Comparison of ENCODE assay signal across 9 mouse cellular contexts in the genomic region with DNA sequence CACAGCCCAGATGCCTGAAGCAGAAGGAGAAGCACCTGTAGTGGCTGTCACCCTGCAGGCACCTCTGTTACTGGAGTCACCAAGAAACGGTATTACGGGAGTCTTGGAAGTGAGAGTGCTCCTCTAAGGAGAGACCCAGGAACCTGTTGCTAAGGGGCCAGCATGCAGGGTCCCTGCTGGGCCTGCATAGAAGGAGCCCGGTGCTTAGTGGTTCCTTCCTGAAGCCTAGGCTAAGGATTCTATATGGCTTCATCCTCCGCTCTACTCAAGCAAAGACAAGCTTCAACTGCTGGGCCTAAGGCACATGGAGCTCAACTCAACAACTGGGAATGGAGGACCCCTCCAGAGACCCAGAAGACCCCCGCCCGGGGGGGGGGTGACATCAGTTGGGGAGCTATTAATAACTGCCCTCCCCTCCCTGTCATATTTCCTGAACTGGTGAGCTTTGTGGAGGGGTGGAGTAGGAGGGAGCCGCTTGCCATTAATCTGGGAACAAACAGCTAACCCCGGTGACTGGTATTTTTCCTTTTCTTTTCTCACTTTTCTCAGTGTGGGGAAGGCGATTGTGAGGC. TPM values are rescaled to one million over a fixed set of nuclear protein-coding genes. Genes with fewer than 3 reads are reported as not detected.
DNase-seq lines count a peak whose midpoint lies in the region; ATAC-seq and TF ChIP-seq lines count a peak whose summit lies in the region.
"Had no signal": no experiment of that assay in that cellular context is flagged by ENCODE, and none has a peak within 500 bp of the region (broad histone marks: within the 10 kb centered on the region; RNA-seq: fewer than 3 reads in every experiment).

No protein-coding gene starts in this region.

- no peak overlapping the region for H3K4me3 ChIP-seq in ES-Bruce4 (ENCODE audit: low read depth, low read length)
- peak overlapping the region; percentile 58 for H3K4me3 ChIP-seq in hindbrain, embryonic 10.5 days
- H3K4me3 ChIP-seq in midbrain, embryonic 14.5 days (replicated peaks; ENCODE audit: low read depth, low read length) = no peak overlapping the region
- H3K4me3 ChIP-seq in thymus, adult 2 months (ENCODE audit: control insufficient read depth, insufficient read depth, low read length) = no peak overlapping the region

- H3K9ac ChIP-seq in ES-Bruce4 (ENCODE audit: low read depth, poor library complexity, severe bottlenecking) = 0 out of 2 replicates have a peak overlapping the region, but pooled peaks have one; percentile 61
- H3K9ac ChIP-seq in midbrain, embryonic 14.5 days (replicated peaks; ENCODE audit: low read length) = no peak overlapping the region

- TF ChIP-seq POLR2A in ES-Bruce4 (IDR thresholded peaks at IDR 0.05; ENCODE audit: insufficient read depth, low read length) = no peak
- no peak for TF ChIP-seq POLR2A in thymus, adult 2 months (IDR thresholded peaks at IDR 0.05; ENCODE audit: control insufficient read depth, extremely low read depth, insufficient read depth, low read length, poor library complexity)

- no peak for TF ChIP-seq EP300 in ES-Bruce4 (IDR thresholded peaks at IDR 0.05; ENCODE audit: insufficient read depth, low read depth, low read length)

- no peaks in the 10 kb centered on the region for H3K9me3 ChIP-seq in ES-Bruce4 (replicated peaks; ENCODE audit: control insufficient read depth, insufficient read depth, low read length, poor library complexity, severe bottlenecking)
- H3K9me3 ChIP-seq in hindbrain, embryonic 10.5 days = no peaks in the 10 kb centered on the region
- no peaks in the 10 kb centered on the region for H3K9me3 ChIP-seq in midbrain, embryonic 14.5 days (ENCODE audit: control insufficient read depth, low read length)
- H3K9me3 ChIP-seq: G1E had no signal

- no peaks in the 10 kb centered on the region for H3K36me3 ChIP-seq in ES-Bruce4 (ENCODE audit: control insufficient read depth, insufficient read depth, low read length, poor library complexity, severe bottlenecking)
- no peaks in the 10 kb centered on the region for H3K36me3 ChIP-seq in hindbrain, embryonic 10.5 days
- H3K36me3 ChIP-seq in midbrain, embryonic 14.5 days (ENCODE audit: control insufficient read depth, insufficient read depth, low read length) = no peaks in the 10 kb centered on the region
- no peaks in the 10 kb centered on the region for H3K36me3 ChIP-seq in thymus, adult 2 months (ENCODE audit: control insufficient read depth, insufficient read depth, low read length)
- H3K36me3 ChIP-seq: G1E had no signal

- peak; percentile 13 for ATAC-seq in midbrain, embryonic 14.5 days (ENCODE audit: low FRiP score, low TSS enrichment)

- no peak overlapping the region for H3K27ac ChIP-seq in ES-Bruce4 (ENCODE audit: insufficient read depth, low read length)
- peak overlapping the region; percentile 96 for H3K27ac ChIP-seq in hindbrain, embryonic 10.5 days
- H3K27ac ChIP-seq in midbrain, embryonic 14.5 days (replicated peaks; ENCODE audit: low read depth, low read length) = peak overlapping the region; percentile 73
- no peak overlapping the region for H3K27ac ChIP-seq in thymus, adult 2 months (ENCODE audit: control insufficient read depth, insufficient read depth, low read length)

- peaks cover 8% of the 10 kb centered on the region for H3K4me1 ChIP-seq in ES-Bruce4 (ENCODE audit: control insufficient read depth, insufficient read depth, low read length)
- peaks cover 78% of the 10 kb centered on the region for H3K4me1 ChIP-seq in hindbrain, embryonic 10.5 days (replicated peaks)
- peaks cover 50% of the 10 kb centered on the region for H3K4me1 ChIP-seq in midbrain, embryonic 14.5 days (ENCODE audit: control insufficient read depth, insufficient read depth, low read length)
- H3K4me1 ChIP-seq in thymus, adult 2 months (replicated peaks; ENCODE audit: control insufficient read depth, insufficient read depth, low read length) = no peaks in the 10 kb centered on the region

- peak; percentile 35 for DNase-seq in embryo, embryonic 9.5 days (ENCODE audit: extremely low spot score)
- no peak for DNase-seq in hindbrain, embryonic 10.5 days (ENCODE audit: low spot score)
- no peak for DNase-seq in midbrain, embryonic 14.5 days
- no peak for DNase-seq in urinary bladder, adult 2 months (ENCODE audit: low spot score)
- DNase-seq in thymus, adult 2 months = no peak
- DNase-seq in kidney, postnatal 10 days = no peak

- WGBS in hindbrain, embryonic 10.5 days = 3% methylated on average over 9 of the region's 9 CpGs
- WGBS in midbrain, embryonic 14.5 days = 3% methylated on average over 9 of the region's 9 CpGs
- WGBS in thymus, adult 2 months = 24% methylated on average over 9 of the region's 9 CpGs

- peaks cover 16% of the 10 kb centered on the region for H3K27me3 ChIP-seq in ES-Bruce4 (ENCODE audit: control insufficient read depth, insufficient read depth, low read length, poor library complexity, severe bottlenecking)
- peaks cover 95% of the 10 kb centered on the region for H3K27me3 ChIP-seq in hindbrain, embryonic 10.5 days (ENCODE audit: insufficient read depth, poor library complexity, severe bottlenecking)
- H3K27me3 ChIP-seq in midbrain, embryonic 14.5 days (ENCODE audit: control insufficient read depth, insufficient read depth, low read length) = peaks cover 53% of the 10 kb centered on the region
- peaks cover 8% of the 10 kb centered on the region; the same call in 1 of the 2 replicates for H3K27me3 ChIP-seq in thymus, adult 2 months (ENCODE audit: control insufficient read depth, insufficient read depth, low read length)

- no peak for TF ChIP-seq CTCF in ES-Bruce4 (IDR thresholded peaks at IDR 0.05; ENCODE audit: low read depth, low read length)
- TF ChIP-seq CTCF in thymus, adult 2 months (IDR thresholded peaks at IDR 0.05; ENCODE audit: borderline replicate concordance, control insufficient read depth, extremely low read depth, insufficient read depth, low read length, poor library complexity) = no peak

- peak overlapping the region; percentile 68 for H3K4me2 ChIP-seq in midbrain, embryonic 14.5 days (ENCODE audit: low read length)

RNA-seq across cellular contexts. Expression of gene Sox1, which starts 34.6 kb away (rescaled TPM):
- 0.37 and 0.50 TPM in 2 replicates for polyA plus RNA-seq in ES-Bruce4 (2011; ENCODE audit: insufficient read depth, insufficient read length, low read depth, missing spikeins)
- 2.5 and 2.6 TPM in 2 replicates for polyA plus RNA-seq in hindbrain, embryonic 10.5 days (2016; fragmentation: Nextera tagmentation; extraction: Ambion mirVana)
- polyA plus RNA-seq in midbrain, embryonic 14.5 days (2014; fragmentation: Nextera tagmentation; extraction: Ambion mirVana) = 3.4 and 3.8 TPM in 2 replicates
- not detected in 2 replicates for polyA plus RNA-seq in urinary bladder, adult 2 months (2012; rRNA removed)
- polyA plus RNA-seq in thymus, adult 2 months (2012; rRNA removed) = not detected in 2 replicates
- polyA plus RNA-seq: G1E; lung, embryonic 16.5 days had no signal

Comparison
In these comparisons a context has a peak if more than half of its experiments do, and no peak if none do; other contexts are left out.
1. H3K27ac ChIP-seq: peak in hindbrain, embryonic 10.5 days (single experiment) and midbrain, embryonic 14.5 days (single experiment); none in ES-Bruce4 (single experiment) and thymus, adult 2 months (single experiment).